Mouse (Mus musculus) ES-Bruce4 (cell line): ENCODE results near the gene Elf2. TPM values are rescaled to one million over a fixed set of nuclear protein-coding genes. Genes with fewer than 3 reads are reported as not detected.

Experiments
- H3K27ac ChIP-seq: 2 replicates; pipeline ENCODE4 v1.5.1; 2012; ENCODE audit warnings: low read length, inconsistent platforms; ENCODE audit not compliant: insufficient read depth
- H3K27me3 ChIP-seq: 2 replicates; pipeline ENCODE4 v1.6.1; 2012; ENCODE audit warnings: mild to moderate bottlenecking, low read length, inconsistent platforms; ENCODE audit not compliant: control insufficient read depth, poor library complexity, insufficient read depth, severe bottlenecking
- H3K36me3 ChIP-seq: 2 replicates; pipeline ENCODE4 v1.6.1; 2012; ENCODE audit warnings: inconsistent platforms, mild to moderate bottlenecking, low read length, moderate library complexity; ENCODE audit not compliant: control insufficient read depth, poor library complexity, insufficient read depth, severe bottlenecking
- H3K4me1 ChIP-seq: one replicate; pipeline ENCODE4 v1.8.1; 2011; ENCODE audit warnings: low read length; ENCODE audit not compliant: control insufficient read depth, insufficient read depth
- H3K4me3 ChIP-seq: 2 replicates; pipeline ENCODE4 v1.5.1; 2011; ENCODE audit warnings: low read depth, mild to moderate bottlenecking, low read length
- H3K9ac ChIP-seq: 2 replicates; pipeline ENCODE4 v1.6.1; 2012; ENCODE audit warnings: low read depth, mild to moderate bottlenecking, inconsistent platforms; ENCODE audit not compliant: poor library complexity, severe bottlenecking
- H3K9me3 ChIP-seq: replicated peaks from 2 replicates; pipeline ENCODE4 v1.6.1; 2012; ENCODE audit warnings: mild to moderate bottlenecking, low read length, inconsistent platforms; ENCODE audit not compliant: control insufficient read depth, poor library complexity, insufficient read depth, severe bottlenecking
- CTCF ChIP-seq: IDR thresholded peaks from one replicate; pipeline ENCODE4 v1.8.1; 2011; ENCODE audit warnings: low read depth, low read length
- EP300 ChIP-seq: IDR thresholded peaks from 2 replicates; pipeline ENCODE4 v1.6.1; 2011; ENCODE audit warnings: low read depth, low read length; ENCODE audit not compliant: insufficient read depth
- POLR2A ChIP-seq: IDR thresholded peaks from one replicate; pipeline ENCODE4 v1.8.1; 2011; ENCODE audit warnings: low read length; ENCODE audit not compliant: insufficient read depth
- polyA plus RNA-seq: library from polyadenylated mRNA; stranded (reverse); fragments of >200 nt; gene quantifications from 2 replicates; pipeline ENCODE4 v1.2.4, GENCODE M21; 2011; ENCODE audit warnings: low read depth; ENCODE audit not compliant: missing spikeins, insufficient read depth, insufficient read length

Gene Elf2
- polyA plus RNA-seq, 1 experiment: 57.7 TPM

- Histone ChIP-seq H3K4me1 (peaks cover 6% of the 10 kb centered on the region), H3K27ac (peak overlapping the region; percentile 34), H3K9ac (no peak overlapping the region), H3K27me3 (no peaks in the 10 kb centered on the region), H3K9me3 (no peaks in the 10 kb centered on the region), H3K4me3 (peak overlapping the region; percentile 39), H3K36me3 (no peaks in the 10 kb centered on the region)
- no peak for TF ChIP-seq CTCF
- no peak for TF ChIP-seq EP300
- TF ChIP-seq POLR2A: no peak
These were observed 130.0 kb downstream of the Elf2 start for GRCm38 (mm10) chr3:51210485-51210884.

- H3K36me3 ChIP-seq: no peaks in the 10 kb centered on the region
- no peaks in the 10 kb centered on the region for H3K27me3 ChIP-seq
- H3K4me3 ChIP-seq: peak overlapping the region; percentile 39
- TF ChIP-seq POLR2A: peak; percentile 29
- no peak for TF ChIP-seq CTCF
- TF ChIP-seq EP300: 0 out of 2 replicates have a peak, but pooled peaks have one; percentile 20
- peak overlapping the region; percentile 87 for H3K27ac ChIP-seq
- H3K4me1 ChIP-seq: peaks cover 6% of the 10 kb centered on the region
- 0 out of 2 replicates have a peak overlapping the region, but pooled peaks have one; percentile 18 for H3K9ac ChIP-seq
- no peaks in the 10 kb centered on the region for H3K9me3 ChIP-seq
These were observed 130.8 kb downstream of the Elf2 start for GRCm38 (mm10) chr3:51209503-51210314.

- H3K27me3 ChIP-seq: no peaks in the 10 kb centered on the region
- H3K9me3 ChIP-seq: no peaks in the 10 kb centered on the region
- H3K4me1 ChIP-seq: peaks cover 6% of the 10 kb centered on the region
- TF ChIP-seq CTCF (no peak), EP300 (0 out of 2 replicates have a peak, but pooled peaks have one; percentile 48), POLR2A (no peak)
- H3K4me3 ChIP-seq: no peak overlapping the region
- H3K9ac ChIP-seq: no peak overlapping the region
- H3K27ac ChIP-seq: peak overlapping the region; percentile 84
- H3K36me3 ChIP-seq: no peaks in the 10 kb centered on the region
These were observed 131.8 kb downstream of the Elf2 start for GRCm38 (mm10) chr3:51208633-51209032.

- no peaks in the 10 kb centered on the region for H3K27me3 ChIP-seq
- no peaks in the 10 kb centered on the region for H3K9me3 ChIP-seq
- no peak overlapping the region for H3K4me3 ChIP-seq
- TF ChIP-seq CTCF (no peak), POLR2A (no peak), EP300 (no peak)
- H3K36me3 ChIP-seq: no peaks in the 10 kb centered on the region
- H3K27ac ChIP-seq: no peak overlapping the region
- H3K9ac ChIP-seq: no peak overlapping the region
- H3K4me1 ChIP-seq: peaks cover 6% of the 10 kb centered on the region
These were observed 133.9 kb downstream of the Elf2 start for GRCm38 (mm10) chr3:51206521-51206920.

GRCm38 (mm10) chr3:51204897-51205296, 135.6 kb downstream of the Elf2 start:
- Histone ChIP-seq H3K9ac (no peak overlapping the region), H3K36me3 (no peaks in the 10 kb centered on the region), H3K27ac (no peak overlapping the region), H3K9me3 (no peaks in the 10 kb centered on the region), H3K27me3 (no peaks in the 10 kb centered on the region), H3K4me1 (peaks cover 6% of the 10 kb centered on the region), H3K4me3 (no peak overlapping the region)
- no peak for TF ChIP-seq CTCF
- no peak for TF ChIP-seq EP300
- TF ChIP-seq POLR2A: no peak

- no peak overlapping the region for H3K4me3 ChIP-seq
- H3K27me3 ChIP-seq: no peaks in the 10 kb centered on the region
- H3K27ac ChIP-seq: no peak overlapping the region
- H3K4me1 ChIP-seq: peaks cover 5% of the 10 kb centered on the region
- no peaks in the 10 kb centered on the region for H3K9me3 ChIP-seq
- no peak overlapping the region for H3K9ac ChIP-seq
- TF ChIP-seq CTCF (peak; percentile 32), POLR2A (no peak)
- no peaks in the 10 kb centered on the region for H3K36me3 ChIP-seq
These were observed 136.0 kb downstream of the Elf2 start for GRCm38 (mm10) chr3:51204441-51204840.
